9 mouse cellular contexts compared by ENCODE assay signal in genomic region chr9:114554355-114554979, GRCm38 (mm10). TPM values are rescaled to one million over a fixed set of nuclear protein-coding genes. Genes with fewer than 3 reads are reported as not detected.
DNase-seq lines count a peak whose midpoint lies in the region; ATAC-seq and TF ChIP-seq lines count a peak whose summit lies in the region.
"Had no signal": no experiment of that assay in that cellular context is flagged by ENCODE, and none has a peak within 500 bp of the region (broad histone marks: within the 10 kb centered on the region; RNA-seq: fewer than 3 reads in every experiment).

No protein-coding gene starts in this region.

- H3K4me2 ChIP-seq in heart, embryonic 15.5 days: no peak overlapping the region
- no peak overlapping the region for H3K4me2 ChIP-seq in intestine, embryonic 14.5 days (ENCODE audit: low read length)

- no peaks in the 10 kb centered on the region for H3K36me3 ChIP-seq in heart, embryonic 15.5 days
- no peaks in the 10 kb centered on the region for H3K36me3 ChIP-seq in intestine, embryonic 14.5 days (ENCODE audit: control insufficient read depth, insufficient read depth, low read length)

- no peaks in the 10 kb centered on the region for H3K9me3 ChIP-seq in heart, embryonic 15.5 days (replicated peaks)
- no peaks in the 10 kb centered on the region for H3K9me3 ChIP-seq in intestine, embryonic 14.5 days (ENCODE audit: control insufficient read depth, low read length)

- DNase-seq in heart, postnatal 10 days: no peak
- peak; percentile 49 for DNase-seq in Patski (ENCODE audit: low read depth, low spot score)
- DNase-seq in intestine, embryonic 14.5 days (ENCODE audit: low spot score): peak; percentile 74
- peak; percentile 42 for DNase-seq in lung, postnatal 14 days
- DNase-seq in layer of hippocampus, postnatal 10 days (ENCODE audit: low spot score in 2 of 2): no peak
- no peak for DNase-seq in adrenal gland, adult 18-20 months (ENCODE audit: low spot score in 2 of 2)
- no peak for DNase-seq in cerebellum, adult 11 months

- peaks cover 18% of the 10 kb centered on the region for H3K27me3 ChIP-seq in heart, embryonic 15.5 days
- H3K27me3 ChIP-seq in Patski: no peaks in the 10 kb centered on the region
- H3K27me3 ChIP-seq in intestine, embryonic 14.5 days (replicated peaks; ENCODE audit: control insufficient read depth, insufficient read depth, low read length): peaks cover 7% of the 10 kb centered on the region; the same call in 1 of the 2 replicates

- peaks cover 9% of the 10 kb centered on the region; the same call in 1 of the 2 replicates for H3K4me1 ChIP-seq in heart, embryonic 15.5 days (replicated peaks)
- H3K4me1 ChIP-seq in intestine, embryonic 14.5 days (replicated peaks; ENCODE audit: control insufficient read depth, insufficient read depth, low read length): peaks cover 7% of the 10 kb centered on the region

- in situ Hi-C loops in Patski (cut with MboI; ENCODE audit: low pct_unique_long_range_greater_than_20kb): no loop called here

- no peak overlapping the region for H3K4me3 ChIP-seq in heart, embryonic 15.5 days
- H3K4me3 ChIP-seq in intestine, embryonic 14.5 days (ENCODE audit: low read depth, low read length): no peak overlapping the region
- H3K4me3 ChIP-seq: erythroblast, embryonic 14.5 days had no signal

- intact Hi-C loops in heart, postnatal 10 days (cut with DNase I): no loop called here

- WGBS in heart, embryonic 15.5 days: 56% methylated on average over 5 of the region's 5 CpGs
- 52% methylated on average over 5 of the region's 5 CpGs for WGBS in intestine, embryonic 14.5 days

- CTCF ChIA-PET in Patski (lab: Charles Lee): no interaction called here

- TF ChIP-seq CTCF in Patski (IDR thresholded peaks at IDR 0.05): no peak

- POLR2A ChIA-PET in Patski (lab: Charles Lee): no interaction called here

- H3K27ac ChIP-seq in heart, embryonic 15.5 days: no peak overlapping the region
- peak overlapping the region; percentile 47; the same call in 1 of the 2 replicates for H3K27ac ChIP-seq in intestine, embryonic 14.5 days (ENCODE audit: low read depth)

- peak; percentile 30; the same call in 1 of the 2 replicates for ATAC-seq in heart, embryonic 15.5 days (replicated peaks; ENCODE audit: insufficient number of reproducible peaks, insufficient read depth, low FRiP score, low read depth)
- peak; percentile 37 for ATAC-seq in Patski
- peak; percentile 62 for ATAC-seq in intestine, embryonic 14.5 days (replicated peaks; ENCODE audit: low FRiP score, low TSS enrichment, low read depth)

- H3K9ac ChIP-seq in heart, embryonic 15.5 days: no peak overlapping the region
- H3K9ac ChIP-seq in intestine, embryonic 14.5 days (ENCODE audit: low read length): no peak overlapping the region

RNA-seq across cellular contexts. Expression of gene Trim71, which starts 9.7 kb away (rescaled TPM):
- 0.05 and 0.10 TPM in 2 replicates for polyA plus RNA-seq in heart, embryonic 15.5 days (2015; fragmentation: Nextera tagmentation; extraction: Ambion mirVana)
- total RNA-seq in heart, postnatal 10 days (2021): not detected
- not detected for polyA plus RNA-seq in Patski (2021)
- 2.7 and 2.9 TPM in 2 replicates for polyA plus RNA-seq in intestine, embryonic 14.5 days (2014; fragmentation: Nextera tagmentation; extraction: Ambion mirVana)
- under 1 TPM; 0.18 to 0.27 TPM for total RNA-seq in layer of hippocampus, postnatal 10 days (2021)
- total RNA-seq in adrenal gland, adult 18-20 months (2021): not detected
- polyA plus RNA-seq: erythroblast, embryonic 14.5 days had no signal

RNA-seq across cellular contexts. Expression of gene C130032M10Rik, which starts 39.0 kb away (rescaled TPM):
- 1.3 and 1.7 TPM in 2 replicates for polyA plus RNA-seq in heart, embryonic 15.5 days (2015; fragmentation: Nextera tagmentation; extraction: Ambion mirVana)
- not detected for total RNA-seq in heart, postnatal 10 days (2021)
- polyA plus RNA-seq in Patski (2021): not detected
- 0.46 TPM in 1 of 2 replicates, not detected in the other for polyA plus RNA-seq in intestine, embryonic 14.5 days (2014; fragmentation: Nextera tagmentation; extraction: Ambion mirVana)
- not detected for total RNA-seq in layer of hippocampus, postnatal 10 days (2021)
- total RNA-seq in adrenal gland, adult 18-20 months (2021): not detected
- polyA plus RNA-seq: erythroblast, embryonic 14.5 days had no signal

RNA-seq across cellular contexts. Expression of gene Ccr4, which starts 49.8 kb away (rescaled TPM):
- polyA plus RNA-seq in heart, embryonic 15.5 days (2015; fragmentation: Nextera tagmentation; extraction: Ambion mirVana): 0.57 TPM in 1 of 2 replicates, not detected in the other
- under 1 TPM in 1 of 2 experiments, not detected in 1; 0.10 TPM for total RNA-seq in heart, postnatal 10 days (2021)
- polyA plus RNA-seq in Patski (2021): not detected
- polyA plus RNA-seq in intestine, embryonic 14.5 days (2014; fragmentation: Nextera tagmentation; extraction: Ambion mirVana): 0.08 TPM in 2 replicates
- not detected for total RNA-seq in layer of hippocampus, postnatal 10 days (2021)
- not detected for total RNA-seq in adrenal gland, adult 18-20 months (2021)
- polyA plus RNA-seq: erythroblast, embryonic 14.5 days had no signal

Comparison
In these comparisons a context has a peak if more than half of its experiments do, and no peak if none do; other contexts are left out.
1. DNase-seq: peak in Patski (single experiment), intestine, embryonic 14.5 days (single experiment) and lung, postnatal 14 days (single experiment); none in heart, postnatal 10 days (0 of 2), layer of hippocampus, postnatal 10 days (0 of 2), adrenal gland, adult 18-20 months (0 of 2) and cerebellum, adult 11 months (single experiment).
2. Peak in every context shown above with its lines, with median percentiles within 50 percentile points of each other: ATAC-seq.